Mouse (Mus musculus) intestine, postnatal 0 days (tissue): ENCODE results near the gene Map2k5. TPM values are rescaled to one million over a fixed set of nuclear protein-coding genes. Genes with fewer than 3 reads are reported as not detected.

ENCODE experiments used
- ATAC-seq: fragments of 200-750 bp; cut with Nextera tagmentation; 2 replicates; pipeline ENCODE4 v1.8.0; 2017; ENCODE audit warnings: mild to moderate bottlenecking, moderate TSS enrichment, moderate library complexity
- H3K27ac ChIP-seq: fragments of 300-500 bp; sonication (generic); 2 replicates; pipeline ENCODE4 v1.5.1; 2014; ENCODE audit warnings: mild to moderate bottlenecking, low read depth, low read length, moderate library complexity
- H3K27me3 ChIP-seq: fragments of 300-500 bp; sonication (generic); replicated peaks from 2 replicates; pipeline ENCODE4 v1.6.1; 2014; ENCODE audit warnings: low read length, mixed read lengths; ENCODE audit not compliant: control insufficient read depth, insufficient read depth
- H3K36me3 ChIP-seq: fragments of 300-500 bp; sonication (generic); 2 replicates; pipeline ENCODE4 v1.6.1; 2014; ENCODE audit warnings: mild to moderate bottlenecking, moderate library complexity; ENCODE audit not compliant: control insufficient read depth, insufficient read depth
- H3K4me1 ChIP-seq: fragments of 300-500 bp; sonication (generic); replicated peaks from 2 replicates; pipeline ENCODE4 v1.6.1; 2014; ENCODE audit warnings: antibody characterized with exemption, low read length, mixed read lengths; ENCODE audit not compliant: control insufficient read depth, insufficient read depth
- H3K4me2 ChIP-seq: fragments of 300-500 bp; sonication (generic); replicated peaks from 2 replicates; pipeline ENCODE4 v1.6.1; 2014; ENCODE audit warnings: low read depth, mild to moderate bottlenecking, moderate library complexity
- H3K4me3 ChIP-seq: fragments of 300-500 bp; sonication (generic); 2 replicates; pipeline ENCODE4 v1.5.1; 2014; ENCODE audit warnings: low read depth, low read length
- H3K9ac ChIP-seq: fragments of 300-500 bp; sonication (generic); 2 replicates; pipeline ENCODE4 v1.6.1; 2014; ENCODE audit warnings: mild to moderate bottlenecking, low read depth, low read length
- H3K9me3 ChIP-seq: fragments of 300-500 bp; sonication (generic); 2 replicates; pipeline ENCODE4 v1.6.1; 2016; ENCODE audit warnings: mixed run types; ENCODE audit not compliant: control insufficient read depth
- CTCF ChIP-seq: sonication (generic); IDR thresholded peaks from 2 replicates; pipeline ENCODE4 v1.5.1; 2016; ENCODE audit warnings: low read depth, mild to moderate bottlenecking, control low read depth, antibody characterized with exemption, moderate library complexity
- WGBS: fragments of 180-500 bp; shearing (Covaris S2); extraction: QIAGEN DNeasy Blood & Tissue Kit; methylation state at CpG from one replicate; pipeline ENCODE4 v1.1.7; 2014; 5-methylcytosine and 5-hydroxymethylcytosine counted together
- polyA plus RNA-seq: library from polyadenylated mRNA; unstranded; fragments of >200 nt; fragmentation: Nextera tagmentation; extraction: Ambion mirVana; gene quantifications from 2 replicates; pipeline ENCODE4 v1.2.1, GENCODE M21; 2015

Map2k5 gene
- polyA plus RNA-seq, 1 experiment from 2014 or later = 13.8 TPM

DNA sequence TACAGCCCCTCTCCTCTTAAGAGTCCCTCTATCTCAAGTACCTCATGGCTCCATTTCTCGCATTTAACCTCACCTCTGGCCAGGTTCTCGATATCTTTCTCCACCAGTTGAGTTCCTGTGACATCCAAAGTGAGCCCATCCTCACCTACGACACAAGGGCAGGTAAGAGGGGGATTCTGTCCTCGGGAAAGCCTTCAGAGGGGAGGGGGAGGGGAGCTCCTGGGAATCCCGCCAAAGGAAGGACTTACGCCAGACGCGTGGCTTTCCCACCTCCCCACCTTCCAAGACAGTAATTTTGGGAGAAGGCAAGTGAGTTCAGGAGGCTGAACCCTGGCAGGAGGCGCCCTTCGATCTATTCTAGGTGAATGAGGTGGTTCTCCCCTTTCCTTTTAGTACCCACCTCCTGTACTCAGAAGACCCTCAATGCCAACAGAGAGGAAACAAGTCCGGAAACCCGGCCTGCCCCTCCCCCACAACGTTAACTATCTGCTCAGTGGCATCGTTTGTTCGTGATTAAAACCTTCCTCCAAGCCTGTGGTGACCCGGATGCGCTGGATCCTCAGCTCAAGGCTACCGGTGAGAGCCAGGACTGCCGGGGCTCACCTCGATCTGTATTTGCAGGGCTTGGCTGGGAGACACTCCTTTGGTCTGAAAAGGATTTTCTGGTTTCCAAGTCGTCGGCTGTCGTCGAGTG is 235.9 kb downstream of the Map2k5 start:
- TF ChIP-seq CTCF = no peak
- Histone ChIP-seq H3K4me1 (no peaks in the 10 kb centered on the region; the same call in 1 of the 2 replicates), H3K27me3 (peaks cover 100% of the 10 kb centered on the region), H3K4me2 (no peak overlapping the region), H3K4me3 (0 out of 2 replicates have a peak overlapping the region, but pooled peaks have one; percentile 12), H3K9me3 (no peaks in the 10 kb centered on the region), H3K9ac (no peak overlapping the region), H3K36me3 (no peaks in the 10 kb centered on the region), H3K27ac (no peak overlapping the region)
- WGBS = 2% methylated on average over 24 of the region's 24 CpGs
- ATAC-seq = no peak

DNA sequence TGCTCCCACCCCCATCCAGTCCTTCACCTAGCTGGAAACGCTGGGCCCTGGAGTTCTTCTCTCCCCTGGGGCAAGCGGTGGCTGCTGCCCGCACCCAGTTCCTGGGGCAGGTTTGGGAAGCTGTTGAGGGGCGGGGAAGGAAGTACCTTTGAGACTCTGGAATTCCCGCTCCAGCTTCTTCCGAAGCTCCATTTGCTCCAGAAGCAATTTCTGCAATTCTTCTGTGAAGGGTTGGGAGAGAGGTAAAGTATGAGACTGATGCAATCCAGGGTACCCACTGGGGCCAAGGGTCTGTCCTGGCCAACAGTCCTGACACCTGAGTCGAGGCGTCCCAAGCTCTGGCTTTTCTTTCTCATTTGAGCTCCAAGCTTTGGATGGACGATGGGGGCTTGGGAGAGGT is 237.5 kb downstream of the Map2k5 start:
- H3K27ac ChIP-seq = no peak overlapping the region
- ATAC-seq = no peak
- H3K36me3 ChIP-seq = no peaks in the 10 kb centered on the region
- no peaks in the 10 kb centered on the region; the same call in 1 of the 2 replicates for H3K4me1 ChIP-seq
- no peak overlapping the region for H3K9ac ChIP-seq
- H3K9me3 ChIP-seq = no peaks in the 10 kb centered on the region
- H3K4me2 ChIP-seq = no peak overlapping the region
- WGBS = 4% methylated on average over 9 of the region's 9 CpGs
- TF ChIP-seq CTCF = no peak
- peaks cover 97% of the 10 kb centered on the region for H3K27me3 ChIP-seq
- H3K4me3 ChIP-seq = no peak overlapping the region

GRCm38 (mm10) chr9:63139661-63140060 is 238.0 kb downstream of the Map2k5 start:
- WGBS = 6% methylated on average over 17 of the region's 17 CpGs

DNA sequence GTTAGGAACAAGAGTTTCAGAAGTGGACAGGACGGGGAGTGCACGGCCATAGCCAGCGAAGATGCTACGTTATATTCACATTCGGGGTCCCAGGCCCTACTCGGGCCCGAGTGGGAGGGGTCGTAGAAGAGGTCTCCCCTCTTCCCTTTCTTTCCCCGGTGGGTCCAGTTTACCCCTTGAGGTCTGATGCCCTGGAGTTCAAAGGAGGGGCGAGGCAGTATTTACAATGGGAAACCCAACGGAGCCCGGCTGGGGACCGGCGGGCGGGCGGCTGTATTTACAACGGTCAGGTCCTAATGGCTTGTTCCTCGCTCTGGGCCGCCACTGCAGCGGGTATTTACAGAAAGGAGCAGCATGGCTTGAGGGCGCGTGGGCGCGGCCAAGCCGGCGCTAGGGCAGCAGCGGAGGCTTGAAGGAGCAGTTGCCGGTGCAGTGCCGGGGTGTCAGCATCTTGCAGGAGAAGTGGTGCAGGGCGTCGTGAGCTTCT is 239.2 kb downstream of the Map2k5 start:
- peaks cover 96% of the 10 kb centered on the region for H3K27me3 ChIP-seq
- ATAC-seq = no peak
- under 1% methylated on average over 31 of the region's 31 CpGs for WGBS

More at GRCm38 (mm10) chr9:63139661-63140060, 238.0 kb downstream of the Map2k5 start:
- Histone ChIP-seq H3K36me3 (no peaks in the 10 kb centered on the region), H3K4me2 (no peak overlapping the region), H3K9ac (no peak overlapping the region), H3K27me3 (peaks cover 97% of the 10 kb centered on the region), H3K4me3 (no peak overlapping the region), H3K4me1 (no peaks in the 10 kb centered on the region; the same call in 1 of the 2 replicates), H3K9me3 (no peaks in the 10 kb centered on the region), H3K27ac (no peak overlapping the region)
- no peak for TF ChIP-seq CTCF
- no peak for ATAC-seq

DNA sequence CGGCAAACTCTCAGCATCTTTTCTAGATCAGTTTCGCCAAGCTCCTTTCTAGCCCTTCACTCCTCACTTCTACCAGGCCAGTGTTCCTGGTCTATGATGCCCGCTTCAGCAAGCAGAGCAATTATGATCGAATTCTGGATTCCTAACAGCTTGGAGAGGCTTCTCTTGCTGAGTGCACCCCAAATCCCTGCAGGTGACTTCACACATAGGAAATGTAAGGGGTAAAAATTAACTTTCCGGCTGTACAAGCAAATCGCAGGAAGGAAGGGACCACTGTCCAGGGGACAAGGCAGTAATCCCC is 240.1 kb downstream of the Map2k5 start:
- WGBS = 6% methylated on average over 6 of the region's 6 CpGs
- H3K4me1 ChIP-seq = no peaks in the 10 kb centered on the region; the same call in 1 of the 2 replicates
- H3K4me3 ChIP-seq = no peak overlapping the region
- no peak for TF ChIP-seq CTCF
- no peak for ATAC-seq
- no peaks in the 10 kb centered on the region for H3K36me3 ChIP-seq
- H3K27me3 ChIP-seq = peaks cover 88% of the 10 kb centered on the region
- H3K27ac ChIP-seq = no peak overlapping the region
- no peaks in the 10 kb centered on the region for H3K9me3 ChIP-seq
- no peak overlapping the region for H3K9ac ChIP-seq
- H3K4me2 ChIP-seq = no peak overlapping the region

More for the DNA sequence above, 239.2 kb downstream of the Map2k5 start:
- Histone ChIP-seq H3K4me3 (peak overlapping the region; percentile 27), H3K9ac (no peak overlapping the region), H3K4me2 (peak overlapping the region; percentile 27), H3K36me3 (no peaks in the 10 kb centered on the region), H3K27ac (no peak overlapping the region), H3K9me3 (no peaks in the 10 kb centered on the region), H3K4me1 (no peaks in the 10 kb centered on the region; the same call in 1 of the 2 replicates)
- no peak for TF ChIP-seq CTCF

- Histone ChIP-seq H3K27me3 (peaks cover 82% of the 10 kb centered on the region), H3K9ac (no peak overlapping the region), H3K9me3 (no peaks in the 10 kb centered on the region), H3K4me3 (no peak overlapping the region), H3K4me1 (no peaks in the 10 kb centered on the region; the same call in 1 of the 2 replicates), H3K27ac (no peak overlapping the region), H3K36me3 (no peaks in the 10 kb centered on the region), H3K4me2 (no peak overlapping the region)
- TF ChIP-seq CTCF = no peak
- WGBS = 9% methylated on average over 19 of the region's 19 CpGs
- no peak for ATAC-seq
Measured at GRCm38 (mm10) chr9:63136756-63137614, 240.7 kb downstream of the Map2k5 start.
